Mouse (Mus musculus) brain, embryonic 18.5 days (tissue): Measurements from ENCODE around the gene Lgmn.

Experiments
- DNase-seq: peaks from one replicate; pipeline ENCODE4 v3.0.0-alpha.2; 2012; ENCODE audit warnings: low read depth, low spot score

Lgmn gene

GRCm38 (mm10) chr12:102350997-102351396, 88.6 kb downstream of the Lgmn start:
- no peak for DNase-seq

- DNase-seq: no peak
These were observed 91.2 kb downstream of the Lgmn start for GRCm38 (mm10) chr12:102348447-102348846.

- DNase-seq: no peak
These were observed 93.1 kb downstream of the Lgmn start for GRCm38 (mm10) chr12:102346507-102346906.

GRCm38 (mm10) chr12:102345031-102345815, 94.4 kb downstream of the Lgmn start:
- no peak for DNase-seq
